Mouse (Mus musculus) kidney, postnatal 4 days (tissue): Measurements from ENCODE around the gene Zcchc13.
"Not testable (repeated sequence)": the region's sequence is repeated elsewhere in the genome, so short reads cannot be mapped to it uniquely, and the experiment has no call there.

Experiments used
- DNase-seq, 2 experiments: peaks; one replicate each; pipeline ENCODE4 v3.0.0; 2021; ENCODE audit warnings: mixed read lengths in 2 of 2

Gene Zcchc13

GRCm38 (mm10) chrX:103652048-103652447, 21.7 kb downstream of the Zcchc13 start:
- no peak for DNase-seq

- peak; percentile 63 to 82 for DNase-seq
Observed at GRCm38 (mm10) chrX:103653021-103653420, 22.6 kb downstream of the Zcchc13 start.

GRCm38 (mm10) chrX:103658985-103659384, 28.6 kb downstream of the Zcchc13 start:
- no peak for DNase-seq

- DNase-seq: not testable (repeated sequence)
Observed at GRCm38 (mm10) chrX:103664445-103664844, 34.1 kb downstream of the Zcchc13 start.

- DNase-seq: no peak
Observed at GRCm38 (mm10) chrX:103670245-103670644, 39.9 kb downstream of the Zcchc13 start.

- DNase-seq: no peak
Observed at GRCm38 (mm10) chrX:103673761-103674160, 43.4 kb downstream of the Zcchc13 start.

- peak in 1 of 2 experiments; percentile 19 for DNase-seq
Observed at GRCm38 (mm10) chrX:103674674-103675073, 44.3 kb downstream of the Zcchc13 start.
